Mouse (Mus musculus) liver, embryonic 14.5 days (tissue): ENCODE measurements at regions not wholly inside any gene's neighbourhood (a gene's known extent, or its start where the extent isn't known, plus 50 kb on each side); places are given as distances from the start of the nearest gene placed in this dataset.

Source experiments
- ATAC-seq: fragments of 200-750 bp; cut with Nextera tagmentation; 2 replicates; pipeline ENCODE4 v1.8.0; 2017; ENCODE audit warnings: moderate number of reproducible peaks, mild to moderate bottlenecking, moderate library complexity; ENCODE audit not compliant: insufficient read depth
- DNase-seq, 3 experiments: peaks; one replicate each; pipeline ENCODE4 v3.0.0-alpha.2; 2012 to 2013; ENCODE audit warnings: low read depth in 3 of 3, low spot score in 3 of 3
- H3K27ac ChIP-seq: fragments of 300-500 bp; sonication (generic); 2 replicates; pipeline ENCODE4 v1.5.1; 2014; ENCODE audit warnings: moderate library complexity, mild to moderate bottlenecking, control low read depth, inconsistent platforms
- H3K27me3 ChIP-seq: fragments of 300-500 bp; sonication (generic); 2 replicates; pipeline ENCODE4 v1.6.1; 2014; ENCODE audit warnings: mild to moderate bottlenecking, low read length, moderate library complexity; ENCODE audit not compliant: control insufficient read depth, insufficient read depth
- H3K36me3 ChIP-seq: fragments of 300-500 bp; sonication (generic); replicated peaks from 2 replicates; pipeline ENCODE4 v1.6.1; 2014; ENCODE audit warnings: low read depth; ENCODE audit not compliant: control insufficient read depth, insufficient read depth
- H3K4me1 ChIP-seq, 2 experiments: fragments of 200-500 bp in 1 of 2; fragments of 300-500 bp in 1 of 2; sonication (generic) in 1 of 2; replicated peaks; 2 replicates each; pipeline ENCODE4 v1.6.1; 2012 to 2014; ENCODE audit warnings: antibody characterized with exemption in 1 of 2, inconsistent platforms in 1 of 2, low read length in 1 of 2; ENCODE audit not compliant: control insufficient read depth in 2 of 2, insufficient read depth in 2 of 2
- H3K4me2 ChIP-seq: fragments of 300-500 bp; sonication (generic); 2 replicates; pipeline ENCODE4 v1.6.1; 2014; ENCODE audit warnings: low read depth, mild to moderate bottlenecking, control low read depth, moderate library complexity
- H3K4me3 ChIP-seq, 2 experiments: fragments of 200-500 bp in 1 of 2; fragments of 300-500 bp in 1 of 2; sonication (generic) in 1 of 2; 2 replicates each; pipeline ENCODE4 v1.5.1; 2012 to 2014; ENCODE audit warnings: low read depth in 2 of 2, low read length in 2 of 2, mild to moderate bottlenecking in 2 of 2, control low read depth in 1 of 2, inconsistent platforms in 1 of 2, moderate library complexity in 1 of 2; ENCODE audit not compliant: insufficient read depth in 1 of 2
- H3K9ac ChIP-seq: fragments of 300-500 bp; sonication (generic); replicated peaks from 2 replicates; pipeline ENCODE4 v1.6.1; 2014; ENCODE audit warnings: mild to moderate bottlenecking, control low read depth, moderate library complexity
- H3K9me3 ChIP-seq: fragments of 300-500 bp; sonication (generic); 2 replicates; pipeline ENCODE4 v1.6.1; 2016; ENCODE audit warnings: low read length, mixed read lengths; ENCODE audit not compliant: control insufficient read depth
- CTCF ChIP-seq: IDR thresholded peaks from 2 replicates; pipeline ENCODE4 v1.5.1; 2016; ENCODE audit warnings: antibody characterized with exemption, low read depth, control low read depth
- EP300 ChIP-seq: IDR thresholded peaks from 2 replicates; pipeline ENCODE4 v1.6.1; 2016; ENCODE audit warnings: antibody characterized with exemption, low read depth
- WGBS: fragments of 180-500 bp; shearing (Covaris S2); extraction: QIAGEN DNeasy Blood & Tissue Kit; methylation state at CpG from one replicate; pipeline ENCODE4 v1.1.7; 2014; ENCODE audit not compliant: insufficient replicate concordance; 5-methylcytosine and 5-hydroxymethylcytosine counted together

DNA sequence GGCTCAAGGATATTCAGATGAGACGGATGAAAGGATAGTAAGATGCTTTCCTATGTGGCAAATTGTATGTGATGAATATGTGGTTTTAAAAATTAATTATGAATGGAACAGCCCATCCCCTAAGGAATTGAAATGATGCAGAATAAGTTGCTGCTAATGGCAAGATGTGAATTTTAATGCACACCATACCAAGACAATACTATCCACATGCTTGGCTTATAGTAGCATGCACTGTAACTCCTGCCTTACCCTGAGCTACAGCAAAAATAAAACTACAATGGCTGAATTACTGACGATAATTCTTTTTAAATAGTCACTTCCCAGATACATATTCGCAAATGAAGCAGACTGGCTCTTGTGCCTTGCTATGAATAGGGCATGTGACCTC lies 699.4 kb downstream of the 1700064H15Rik start:
- 54% methylated on average over 3 of the region's 3 CpGs for WGBS

GRCm38 (mm10) chr3:18932983-18933726 lies 695.3 kb downstream of the 1700064H15Rik start:
- WGBS, result 56% methylated on average over 13 of the region's 13 CpGs
- TF ChIP-seq EP300 (no peak), CTCF (no peak)
- Histone ChIP-seq H3K9ac (no peak overlapping the region), H3K9me3 (no peaks in the 10 kb centered on the region), H3K27me3 (no peaks in the 10 kb centered on the region), H3K36me3 (no peaks in the 10 kb centered on the region), H3K4me3 (no peak overlapping the region), H3K27ac (no peak overlapping the region), H3K4me2 (no peak overlapping the region), H3K4me1 (no peaks in the 10 kb centered on the region)
- no peak for ATAC-seq
- DNase-seq, result no peak

More for the DNA sequence above, 699.4 kb downstream of the 1700064H15Rik start:
- no peak overlapping the region for H3K9ac ChIP-seq
- ATAC-seq (no peak), DNase-seq (no peak)
- no peak overlapping the region for H3K4me3 ChIP-seq
- H3K27me3 ChIP-seq, result no peaks in the 10 kb centered on the region
- no peaks in the 10 kb centered on the region for H3K9me3 ChIP-seq
- no peaks in the 10 kb centered on the region for H3K36me3 ChIP-seq
- TF ChIP-seq CTCF, result no peak
- no peak for TF ChIP-seq EP300
- no peak overlapping the region for H3K4me2 ChIP-seq
- H3K4me1 ChIP-seq, result no peaks in the 10 kb centered on the region
- no peak overlapping the region for H3K27ac ChIP-seq

DNA sequence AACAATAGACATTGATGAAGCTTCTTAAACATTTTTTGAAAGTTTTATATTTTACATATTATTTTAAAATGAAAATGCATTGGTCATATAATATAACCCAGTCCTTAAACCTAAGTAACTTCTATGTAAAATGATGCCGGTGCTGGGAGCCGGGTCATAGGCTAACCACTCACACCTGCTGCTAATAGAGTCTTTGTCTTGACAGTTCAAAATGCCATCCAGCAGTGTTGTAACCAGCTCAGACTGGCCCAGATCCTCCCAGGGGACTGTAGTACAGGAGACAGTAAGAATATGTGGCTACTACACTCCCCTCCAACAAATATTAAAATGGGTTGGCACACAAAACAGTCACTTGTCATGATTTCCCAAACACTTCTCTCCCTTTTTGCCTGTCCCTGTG lies 693.6 kb downstream of the 1700064H15Rik start:
- 77% methylated on average over 2 of the region's 2 CpGs for WGBS
- no peaks in the 10 kb centered on the region for H3K9me3 ChIP-seq
- DNase-seq, result no peak
- no peak for ATAC-seq
- TF ChIP-seq EP300, result no peak
- no peak for TF ChIP-seq CTCF
- H3K4me1 ChIP-seq, result no peaks in the 10 kb centered on the region
- H3K27me3 ChIP-seq, result no peaks in the 10 kb centered on the region
- no peak overlapping the region for H3K4me2 ChIP-seq
- no peak overlapping the region for H3K4me3 ChIP-seq
- H3K27ac ChIP-seq, result no peak overlapping the region
- H3K36me3 ChIP-seq, result no peaks in the 10 kb centered on the region
- H3K9ac ChIP-seq, result no peak overlapping the region

DNA sequence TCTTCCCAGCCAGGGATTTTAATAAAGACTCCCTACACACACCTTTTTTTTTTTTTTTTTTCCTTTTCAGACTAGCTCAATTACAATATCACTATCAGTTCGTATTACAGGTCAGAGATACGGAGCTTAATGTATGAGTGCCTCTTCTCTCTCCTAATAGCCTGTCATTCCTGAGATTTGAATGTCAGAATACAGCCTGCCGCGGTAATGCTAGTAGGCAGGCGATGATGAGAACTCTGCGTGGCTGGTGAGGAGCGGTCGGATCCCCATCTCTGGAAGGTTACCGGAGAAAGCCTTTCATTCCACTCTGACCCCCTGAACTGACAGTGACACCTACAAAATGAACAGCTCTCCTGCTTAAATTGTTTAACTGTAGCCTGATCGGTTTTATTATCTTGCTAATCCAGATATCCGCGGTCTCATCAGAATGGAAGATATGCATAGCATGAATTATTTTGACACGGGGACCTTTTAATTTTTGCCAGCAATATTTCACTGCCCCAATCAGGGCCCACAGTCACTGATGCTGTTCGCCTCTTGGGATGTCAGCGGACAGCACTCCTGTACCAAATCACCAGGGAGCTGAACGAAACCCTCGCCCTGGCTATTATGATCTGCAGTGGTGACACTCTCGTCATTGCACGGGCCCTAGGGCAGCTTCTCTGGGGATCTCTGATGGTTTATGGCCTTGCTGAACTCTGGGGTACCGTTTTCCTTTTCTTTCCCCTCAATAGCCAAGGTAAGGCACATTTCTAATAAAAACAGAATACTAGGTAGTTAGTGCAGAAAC lies 690.9 kb downstream of the 1700064H15Rik start:
- H3K4me3 ChIP-seq, result no peak overlapping the region
- DNase-seq (no peak), ATAC-seq (no peak)
- H3K4me1 ChIP-seq, result no peaks in the 10 kb centered on the region
- H3K36me3 ChIP-seq, result no peaks in the 10 kb centered on the region
- WGBS, result 67% methylated on average over 20 of the region's 20 CpGs
- H3K27me3 ChIP-seq, result no peaks in the 10 kb centered on the region
- H3K9me3 ChIP-seq, result no peaks in the 10 kb centered on the region
- H3K4me2 ChIP-seq, result no peak overlapping the region
- TF ChIP-seq CTCF (no peak), EP300 (no peak)
- no peak overlapping the region for H3K9ac ChIP-seq
- H3K27ac ChIP-seq, result no peak overlapping the region
